Mouse (Mus musculus): Measurements from ENCODE around the gene Arhgef7.

Gene Arhgef7

DNA sequence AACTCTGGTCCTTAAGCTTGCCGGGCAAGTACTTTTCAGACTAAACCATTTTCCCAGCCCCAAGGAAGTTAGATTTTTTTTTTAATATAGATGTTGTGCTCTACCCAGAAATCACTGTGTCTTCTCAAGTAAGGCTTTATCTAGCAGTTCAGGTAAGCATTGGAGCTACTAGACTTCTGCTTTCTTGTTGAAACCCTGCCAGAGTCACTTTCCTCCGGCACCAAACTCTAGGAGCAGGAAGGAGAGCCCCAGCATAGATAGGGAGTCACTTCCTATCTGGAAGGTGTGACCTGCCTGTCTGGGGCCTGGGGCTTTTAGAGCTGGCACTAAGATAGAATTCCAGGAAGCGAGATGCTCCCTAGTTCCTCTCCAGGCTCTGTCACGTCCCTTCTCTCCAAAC, 10.3 kb upstream of the Arhgef7 start:
- no peak for DNase-seq (ENCODE audit: low spot score)

DNA sequence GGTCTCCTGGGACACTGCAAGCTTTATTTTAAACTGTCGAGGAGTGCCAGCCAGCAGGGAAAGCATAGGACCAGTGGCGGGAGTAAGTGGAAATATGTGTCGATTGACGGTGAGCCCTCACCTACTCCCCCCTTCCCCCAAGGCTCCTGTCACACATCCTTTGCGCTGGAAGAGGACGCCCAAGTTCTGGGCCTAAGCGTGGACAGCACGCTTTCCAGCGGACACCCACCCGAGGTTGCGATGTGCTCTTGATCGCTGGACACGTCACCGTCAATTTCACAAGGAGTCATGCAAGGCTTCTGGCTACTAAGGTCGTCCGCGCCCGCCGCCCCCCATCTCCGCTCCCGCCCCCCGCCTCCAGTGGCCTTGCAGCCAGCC, 259 bp upstream of the Arhgef7 start:
- DNase-seq (ENCODE audit: low spot score): no peak

DNA sequence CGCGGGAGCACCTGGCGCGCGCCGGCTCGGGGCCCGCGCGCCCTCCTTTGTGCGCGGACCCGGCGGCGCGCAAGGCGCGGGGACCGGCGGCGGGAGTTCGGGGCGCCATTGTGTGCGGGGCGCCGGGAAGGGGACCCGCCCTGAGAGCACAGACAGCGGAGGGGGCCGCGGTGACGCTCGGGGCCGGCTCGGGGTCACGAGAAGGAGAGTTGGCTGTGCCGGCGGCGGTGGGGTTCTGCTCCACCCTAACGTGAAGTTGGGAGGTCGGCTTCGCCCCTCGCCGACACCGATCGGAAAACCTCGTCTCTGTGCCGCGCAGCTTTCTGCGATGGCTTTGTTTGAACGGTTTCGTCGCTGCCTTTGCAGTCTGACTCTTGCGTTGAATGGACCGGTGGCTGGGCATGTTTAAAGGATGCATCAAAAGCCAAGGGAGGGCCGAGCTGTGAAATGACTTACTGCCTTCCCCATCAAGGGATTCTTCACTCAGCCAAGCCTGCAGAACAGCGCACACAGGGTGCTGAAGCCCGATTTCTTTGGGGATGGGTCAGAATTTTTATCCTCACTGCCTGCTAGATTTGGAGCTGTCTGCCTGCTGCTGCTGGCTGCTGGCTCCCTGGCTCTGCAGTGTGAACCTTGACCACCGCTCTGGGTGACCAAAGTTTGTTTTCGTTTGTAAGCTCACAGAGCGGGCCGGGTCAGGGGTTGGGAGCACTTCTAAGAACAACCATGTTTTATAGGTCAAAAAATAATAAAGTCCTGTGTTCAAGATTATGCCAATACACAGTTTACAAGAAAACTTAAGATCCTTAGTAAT, 1.2 kb downstream of the Arhgef7 start:
- peak; percentile 68 for DNase-seq (ENCODE audit: low spot score)

DNA sequence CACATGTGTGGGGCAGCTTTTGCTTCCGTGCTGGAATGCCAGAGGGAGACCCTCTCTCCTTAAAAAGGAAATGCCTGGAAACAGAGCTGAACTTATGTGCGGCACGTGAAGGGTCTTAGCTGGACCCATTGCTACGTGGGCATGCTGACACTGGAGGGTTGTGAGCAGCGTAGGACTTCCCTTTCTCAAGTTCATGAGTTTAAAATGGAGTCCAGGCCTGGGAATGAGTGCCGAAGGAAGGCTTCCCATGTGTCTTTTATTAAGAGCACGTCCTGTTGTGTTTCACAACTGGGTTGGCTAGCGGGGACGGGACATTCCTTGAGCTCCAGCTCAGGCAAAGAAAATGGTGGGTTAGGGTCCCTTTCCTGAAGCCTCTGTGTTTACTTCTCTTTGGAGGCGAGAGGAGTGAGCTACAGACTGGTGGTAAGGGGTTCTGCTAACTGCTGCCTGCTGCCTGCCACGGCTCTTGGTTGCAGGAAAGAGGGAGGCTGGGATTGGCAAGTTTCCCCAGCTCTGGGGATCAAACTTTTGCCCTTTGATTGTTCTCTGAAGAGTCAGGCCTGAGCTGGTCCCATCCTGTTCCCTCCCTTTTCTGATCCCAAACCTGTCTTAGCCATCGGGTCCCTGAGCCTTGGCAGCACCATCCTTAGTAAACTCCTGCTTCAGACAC, 2.9 kb downstream of the Arhgef7 start:
- DNase-seq (ENCODE audit: low spot score): peak; percentile 30

DNA sequence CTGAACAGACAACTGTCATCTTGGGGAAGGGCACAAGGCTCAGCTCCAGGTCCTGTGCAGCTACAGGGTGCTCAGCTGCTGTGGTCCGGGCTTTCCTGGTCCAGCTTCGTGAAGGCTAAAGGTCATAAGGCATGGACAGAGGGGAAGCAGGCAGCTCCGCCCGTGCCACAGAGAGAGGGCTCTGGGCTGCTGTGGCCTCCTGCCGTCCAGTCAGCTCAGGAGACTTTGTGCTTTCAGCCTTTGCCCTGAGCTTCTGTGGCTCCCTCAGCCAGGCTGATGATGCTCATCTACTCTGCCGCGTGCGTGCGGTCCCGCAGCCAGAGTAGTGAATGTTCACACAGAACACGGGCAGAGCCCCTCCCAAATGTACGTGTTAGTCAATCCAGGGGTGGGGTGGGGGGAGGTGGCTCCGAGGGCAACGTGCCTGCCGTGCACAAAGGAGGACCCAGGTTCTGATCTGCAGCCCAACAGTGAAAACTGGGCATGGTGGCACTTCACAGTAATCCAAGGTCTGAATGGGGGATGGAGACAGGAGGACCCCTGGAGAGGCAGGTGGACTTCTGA, 8.2 kb downstream of the Arhgef7 start:
- DNase-seq (ENCODE audit: low spot score): no peak

DNA sequence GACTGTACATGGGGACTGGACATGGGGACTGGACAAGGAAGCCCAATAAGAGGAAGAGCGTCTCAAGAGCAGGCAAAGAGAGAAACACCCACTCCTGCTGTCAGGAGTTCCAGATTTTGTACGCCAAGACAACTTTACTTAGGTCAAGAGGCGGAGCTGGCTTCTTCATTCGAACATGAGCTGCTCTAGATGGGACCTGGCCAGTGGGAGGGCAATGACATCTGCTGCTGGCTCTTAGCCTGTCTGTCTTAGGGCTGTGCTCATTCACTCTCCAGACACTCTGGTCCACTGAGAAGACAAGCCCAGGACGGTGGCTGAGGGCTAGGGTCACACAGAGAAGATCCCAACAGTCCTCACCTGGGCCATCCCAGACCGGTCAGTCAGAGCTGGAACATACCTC, 9.6 kb downstream of the Arhgef7 start:
- DNase-seq (ENCODE audit: low spot score): no peak

DNA sequence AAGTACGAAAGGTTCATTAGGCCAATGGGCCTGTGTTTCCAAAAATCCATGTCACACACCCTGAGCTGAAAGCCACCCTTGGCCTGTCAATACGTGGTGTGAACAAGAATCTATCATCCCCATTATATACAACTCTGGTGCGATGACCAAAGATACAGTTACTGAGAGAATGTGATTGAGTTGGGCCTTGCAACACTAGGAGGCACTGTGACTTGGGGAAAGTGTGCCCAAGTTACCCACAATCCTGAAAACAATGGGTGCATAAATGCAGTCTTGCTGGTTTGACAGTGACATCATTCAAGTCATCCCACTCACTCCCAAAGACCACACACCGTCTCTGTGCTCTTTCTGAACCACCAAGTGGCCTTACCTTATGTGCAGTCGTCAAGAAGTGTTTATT, 11.6 kb downstream of the Arhgef7 start:
- DNase-seq (ENCODE audit: low spot score): no peak

DNA sequence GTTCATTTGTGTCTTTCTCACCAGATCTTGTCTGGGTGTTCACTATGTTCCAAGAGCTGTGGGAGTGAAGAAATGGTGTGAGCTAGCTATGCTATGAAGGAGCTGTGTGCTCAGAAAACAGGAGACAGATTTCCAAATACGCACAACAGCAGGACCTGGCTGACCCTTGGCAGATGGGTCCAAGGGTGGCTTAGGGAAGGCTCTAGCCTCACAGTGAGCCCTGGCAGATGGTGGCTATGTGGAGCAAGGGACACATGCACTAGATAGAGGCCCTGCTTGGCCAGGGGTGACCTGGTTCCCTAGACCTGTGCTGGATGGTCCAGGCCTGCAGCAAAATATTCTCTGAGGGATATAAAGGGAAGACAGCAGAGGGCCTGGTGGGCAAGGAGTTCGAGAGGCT, 13.3 kb downstream of the Arhgef7 start:
- no peak for DNase-seq (ENCODE audit: low spot score)

DNA sequence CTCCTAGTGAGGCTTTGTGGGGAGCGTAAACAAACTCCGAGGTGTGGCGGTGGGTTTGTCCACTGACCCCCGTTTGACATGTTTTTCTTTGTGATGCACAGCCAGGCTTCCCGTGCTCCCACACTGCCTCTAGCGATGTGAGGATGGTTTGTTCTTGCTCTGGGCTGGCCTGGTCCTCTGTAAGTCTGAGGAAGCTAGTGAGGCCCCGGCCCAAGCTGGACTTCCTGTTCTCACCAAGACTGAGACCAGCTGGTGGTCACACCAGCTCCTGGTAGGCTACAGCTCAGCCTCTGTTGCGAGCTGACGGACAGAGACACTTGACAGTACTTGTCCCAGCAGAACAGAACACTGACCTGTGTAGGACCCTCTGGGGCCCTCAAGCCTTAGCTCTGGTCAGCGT, 16.1 kb downstream of the Arhgef7 start:
- DNase-seq (ENCODE audit: low spot score): no peak

DNA sequence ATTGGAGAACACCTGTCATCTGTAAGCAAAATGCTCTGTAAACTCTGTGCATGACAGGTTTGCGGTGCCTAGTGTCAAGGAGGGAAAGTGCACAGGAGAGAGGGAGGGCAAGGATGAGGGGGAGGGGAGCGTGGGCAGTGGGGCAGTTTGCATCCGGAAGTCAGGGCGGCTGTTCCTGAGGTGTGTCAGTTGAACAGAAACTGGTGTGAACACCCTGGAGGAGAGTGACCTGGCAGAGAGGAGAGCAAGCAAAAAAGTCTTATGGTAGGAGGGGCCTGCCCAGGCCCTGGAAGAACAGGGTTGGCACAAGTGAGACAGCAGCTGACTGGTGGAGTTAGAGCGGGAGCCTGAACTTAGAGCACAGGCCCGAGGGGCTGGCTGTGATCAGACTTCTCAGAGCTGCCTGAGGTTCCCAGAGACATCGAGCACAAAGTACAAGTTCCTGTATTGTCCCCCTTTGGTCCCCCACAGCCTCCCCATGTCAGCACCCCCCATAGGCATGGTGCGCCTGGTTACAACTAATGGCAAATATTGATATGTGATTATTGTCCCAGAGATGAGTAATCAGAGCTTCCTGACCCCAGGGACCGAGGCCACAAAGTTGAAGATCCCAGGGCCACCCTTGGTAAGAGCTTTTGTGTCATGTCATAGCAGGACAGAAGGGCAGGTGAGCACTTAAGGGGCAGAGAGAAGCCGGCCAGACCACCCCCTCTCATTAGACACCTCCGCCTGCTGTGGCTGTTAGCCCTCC, 19.5 kb downstream of the Arhgef7 start:
- no peak for DNase-seq (ENCODE audit: low spot score)

DNA sequence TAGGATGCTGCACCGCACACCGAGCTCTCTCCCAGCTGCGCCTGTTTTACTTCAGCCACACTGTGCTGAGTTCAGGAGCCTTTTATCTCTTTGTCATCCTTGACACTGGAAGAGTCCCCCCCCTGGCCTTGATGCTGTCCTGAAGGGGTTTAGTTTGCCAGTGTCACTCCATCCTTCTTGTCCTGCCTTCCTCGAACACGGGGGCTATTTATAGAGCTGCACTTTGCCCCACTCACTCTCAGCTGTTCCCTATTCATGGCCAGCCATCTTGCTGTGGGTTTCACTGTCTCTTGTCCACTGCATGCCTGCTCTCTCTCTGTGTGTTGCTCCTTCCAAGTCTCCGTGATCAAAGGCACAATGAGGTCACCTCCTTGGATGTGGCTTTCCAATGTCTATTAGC, 22.0 kb downstream of the Arhgef7 start:
- DNase-seq (ENCODE audit: low spot score): no peak

DNA sequence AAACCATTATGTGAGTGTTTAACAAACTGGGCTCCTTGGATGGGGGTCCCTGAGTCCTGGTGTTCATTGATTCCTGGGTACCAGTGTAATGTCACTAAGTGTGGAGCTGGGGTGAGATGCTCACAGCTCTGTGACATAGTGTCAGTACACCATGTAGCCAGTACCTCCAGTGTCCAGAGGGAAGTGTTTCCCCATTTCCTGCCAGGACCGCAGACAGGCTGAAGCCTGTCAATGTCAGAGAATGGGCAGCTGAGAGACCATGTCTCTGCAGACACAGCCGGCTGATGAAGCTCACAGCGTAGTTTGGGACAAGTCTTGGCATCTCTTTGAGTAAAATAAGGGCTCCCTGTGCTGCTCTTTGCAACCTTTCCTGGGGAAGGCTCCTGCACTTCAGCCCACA, 24.8 kb downstream of the Arhgef7 start:
- no peak for DNase-seq (ENCODE audit: low spot score)

DNA sequence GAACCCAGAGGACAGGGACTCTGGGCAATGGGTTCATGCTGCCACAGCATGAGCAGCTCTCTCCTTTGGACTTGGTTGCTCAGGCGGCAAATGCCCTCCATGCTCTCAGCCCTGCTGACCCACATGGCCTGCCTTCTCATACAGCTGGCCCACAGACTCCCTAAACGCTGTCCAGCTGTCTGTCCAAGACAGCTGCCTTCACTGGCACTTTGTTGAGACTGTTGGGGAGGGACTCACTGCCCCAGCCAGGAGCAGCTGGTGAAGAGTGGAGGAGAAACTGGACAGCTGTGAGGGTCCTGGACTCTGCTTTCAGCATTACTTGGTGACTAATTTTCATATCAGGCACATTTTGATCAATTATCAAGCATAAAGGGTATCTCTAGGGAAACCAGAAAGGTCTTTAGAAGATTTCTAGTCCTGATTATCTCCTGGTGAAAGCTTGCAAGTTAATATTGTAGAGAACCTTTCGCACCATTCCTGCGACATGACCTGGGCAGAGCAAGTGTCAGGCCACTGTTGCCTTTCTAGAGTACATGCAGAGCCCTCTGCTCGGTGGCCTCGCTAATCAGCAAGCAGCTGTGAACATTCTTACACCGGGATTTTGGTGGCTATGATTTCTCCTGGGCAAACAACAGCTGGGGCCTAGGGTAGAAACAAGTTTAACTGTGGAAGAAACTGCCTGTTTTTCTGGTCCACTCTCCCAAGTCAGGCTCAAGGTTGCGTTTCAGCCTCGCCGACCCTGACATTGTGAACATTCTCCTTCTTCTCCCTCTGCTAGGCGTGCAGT, 25.8 kb downstream of the Arhgef7 start:
- DNase-seq (ENCODE audit: low spot score): no peak

DNA sequence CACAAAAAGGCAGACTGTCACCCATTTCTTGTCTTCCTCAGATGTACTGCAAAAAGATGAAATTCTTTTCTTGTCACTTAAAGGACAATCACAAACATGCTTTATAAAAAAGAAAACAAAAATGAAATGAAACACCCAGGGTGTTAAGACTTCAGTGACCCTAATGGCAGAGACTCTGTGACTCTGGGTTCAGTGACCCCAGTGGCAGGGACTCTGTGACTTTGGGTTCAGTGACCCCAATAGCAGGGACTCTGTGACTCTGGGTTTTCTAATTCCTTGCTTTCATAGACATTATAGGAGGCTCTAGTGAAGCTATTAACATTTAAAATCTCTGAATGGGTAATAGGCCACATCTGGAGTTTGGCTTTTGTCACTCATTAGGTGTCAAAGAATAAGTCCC, 27.2 kb downstream of the Arhgef7 start:
- no peak for DNase-seq (ENCODE audit: low spot score)

DNA sequence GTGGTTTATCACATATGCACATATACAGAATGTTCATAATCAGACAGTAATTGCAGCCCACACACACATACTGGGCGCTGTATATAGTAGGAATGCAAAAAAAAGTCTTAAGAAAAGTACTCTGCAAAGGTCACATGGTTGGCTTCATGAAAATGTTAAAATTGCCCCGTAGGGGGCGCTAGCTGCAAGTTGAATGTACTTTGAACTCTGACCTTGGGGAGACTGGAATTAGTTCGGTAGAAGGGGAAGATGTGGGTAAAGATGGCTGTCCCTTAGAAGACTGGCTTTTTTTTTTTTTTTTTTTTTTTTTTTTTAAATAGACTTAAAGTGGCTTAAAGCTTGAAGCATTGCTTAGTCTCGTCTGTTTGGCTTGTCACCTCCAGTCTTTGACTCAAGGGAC, 28.4 kb downstream of the Arhgef7 start:
- peak; percentile 55 for DNase-seq (ENCODE audit: low spot score)

DNA sequence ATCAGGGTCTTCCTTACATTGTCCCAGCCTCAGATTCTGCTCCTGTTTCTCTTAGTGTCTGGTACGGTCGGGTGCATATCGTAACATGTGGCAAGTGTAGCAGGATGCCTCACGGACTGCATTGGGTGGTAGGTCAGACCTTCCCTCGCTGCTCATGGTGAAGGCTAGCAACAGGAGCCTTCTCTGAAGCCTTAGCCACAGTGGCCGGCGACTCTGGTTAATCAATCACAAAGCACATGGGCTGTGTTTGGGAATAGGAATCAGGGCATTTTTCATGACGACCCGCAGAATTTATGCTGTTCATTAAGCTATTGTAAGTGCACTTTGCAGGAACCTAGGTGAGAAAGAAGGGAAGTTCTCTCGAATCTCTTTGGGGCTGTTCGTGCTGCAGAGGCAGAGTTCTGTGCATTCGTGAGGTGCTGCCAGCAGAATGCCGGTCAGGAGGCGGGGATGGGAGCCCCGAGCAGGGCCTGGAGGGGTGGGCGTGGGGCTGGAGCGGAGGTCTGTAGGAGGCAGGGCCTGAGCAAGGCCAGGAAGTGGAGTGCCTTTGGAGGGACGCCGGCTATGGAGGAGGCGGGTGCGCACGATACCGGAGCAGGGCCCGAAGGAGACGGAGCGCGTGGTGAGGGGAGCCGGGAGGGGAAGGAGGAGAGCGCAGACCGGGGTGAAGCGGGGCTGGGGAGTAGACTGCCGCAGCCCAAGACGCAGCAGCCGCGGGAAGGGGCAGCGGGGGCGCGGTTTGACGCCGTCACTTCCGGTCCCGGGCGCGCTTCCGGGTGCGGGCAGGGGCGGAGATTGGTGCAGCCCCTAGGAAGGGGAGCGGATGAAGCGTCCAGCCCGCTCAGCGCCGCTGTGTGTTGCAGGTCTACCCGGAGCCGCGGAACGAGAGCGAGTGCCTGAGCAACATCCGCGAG, 30.3 kb downstream of the Arhgef7 start:
- DNase-seq (ENCODE audit: low spot score): peak; percentile 93

DNA sequence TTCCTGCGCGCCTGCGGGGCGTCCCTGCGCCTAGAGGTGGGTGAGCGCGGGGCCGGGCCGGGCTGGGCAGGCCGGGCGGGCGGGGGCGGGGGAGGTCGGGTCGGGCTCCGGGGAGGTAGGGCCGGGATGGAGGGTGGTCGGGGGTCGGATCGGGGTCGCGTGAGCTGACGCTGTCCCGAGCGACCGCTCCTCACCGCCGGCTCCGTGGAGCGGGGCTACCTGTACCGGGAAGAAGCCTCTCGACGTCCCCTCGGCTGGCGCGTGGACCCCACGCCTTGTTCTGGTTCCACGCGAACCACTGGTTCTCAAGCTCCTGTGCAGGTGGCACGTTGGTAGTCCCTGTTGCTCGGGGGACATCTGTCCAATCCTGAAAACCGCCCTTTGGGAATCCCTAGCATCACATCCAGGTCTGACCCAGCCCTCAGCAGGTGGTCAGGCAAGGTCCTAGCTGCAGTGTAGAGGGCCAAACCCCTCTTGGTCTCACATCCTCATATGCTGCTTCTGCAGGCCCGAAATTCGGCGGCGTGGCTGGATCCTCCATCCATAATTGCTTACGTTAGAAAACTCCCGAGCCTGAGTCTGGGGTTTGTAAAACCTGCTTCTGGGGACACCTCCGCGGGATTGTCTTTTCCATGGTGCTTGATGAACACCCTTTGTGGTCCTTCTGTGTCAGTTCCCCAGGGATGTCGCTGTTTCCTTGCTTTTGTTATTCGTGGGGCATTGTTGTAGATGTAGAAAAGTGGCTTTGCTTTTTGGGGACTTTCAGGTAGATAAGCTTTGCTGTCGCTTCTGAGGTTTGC, 31.2 kb downstream of the Arhgef7 start:
- no peak for DNase-seq (ENCODE audit: low spot score)

DNA sequence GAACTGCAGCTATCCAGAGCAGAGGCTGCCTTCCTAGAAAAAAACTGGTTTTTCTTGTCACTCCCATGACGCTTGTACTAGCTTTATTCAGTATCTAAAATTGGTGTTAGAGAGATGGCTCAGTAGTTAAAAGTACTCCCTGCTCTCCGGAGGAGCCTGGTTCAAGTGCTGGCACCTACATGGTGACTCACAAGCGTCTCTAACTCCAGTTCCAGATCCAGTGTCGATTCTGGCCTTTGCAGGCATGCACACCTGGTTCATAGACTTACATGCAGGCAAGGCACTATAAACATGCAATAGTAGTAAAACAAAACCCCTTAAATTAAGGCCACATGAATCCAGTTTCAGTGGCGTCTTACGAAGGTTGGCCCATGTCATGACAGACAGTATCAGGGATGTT, 34.0 kb downstream of the Arhgef7 start:
- no peak for DNase-seq (ENCODE audit: low spot score)

DNA sequence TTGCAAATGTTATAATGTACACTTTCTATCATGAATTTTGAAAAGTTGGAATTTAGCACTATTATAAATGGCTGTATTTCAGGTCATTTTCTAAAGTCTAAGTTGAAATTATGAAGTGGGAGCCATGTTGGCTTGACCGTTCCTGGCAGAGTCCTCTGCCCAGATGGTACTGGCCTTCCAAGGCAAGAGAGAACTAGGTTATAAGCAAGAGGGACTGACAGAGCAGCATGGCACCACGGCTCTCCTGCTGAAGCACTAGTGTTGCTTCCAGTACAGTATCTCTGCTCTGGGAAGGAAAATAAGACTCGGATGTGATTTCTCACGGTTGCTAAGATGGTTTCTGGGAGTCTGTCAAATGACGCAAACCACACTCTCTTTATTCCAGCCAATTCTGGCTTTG, 34.5 kb downstream of the Arhgef7 start:
- no peak for DNase-seq (ENCODE audit: low spot score)

DNA sequence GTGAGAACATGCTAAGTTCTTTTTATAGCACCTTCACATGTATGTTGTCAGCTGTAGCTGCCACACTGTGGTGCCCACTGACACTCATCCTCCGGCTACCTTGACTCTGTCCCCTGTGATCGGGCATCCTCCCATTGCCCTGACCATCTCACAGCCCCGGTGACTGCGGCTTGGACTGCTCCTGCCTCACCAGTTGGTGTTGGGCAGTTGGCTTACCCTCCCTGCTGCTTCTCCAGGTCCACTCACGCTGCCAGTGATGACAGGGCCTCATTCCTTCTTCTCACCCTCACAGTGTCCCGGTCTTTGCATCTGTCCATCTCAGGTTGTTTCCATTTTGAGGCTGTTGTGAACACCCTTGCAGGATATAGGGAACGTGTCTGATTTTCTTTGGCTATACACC, 35.3 kb downstream of the Arhgef7 start:
- DNase-seq (ENCODE audit: low spot score): no peak
